Mouse (Mus musculus): ENCODE results near the gene Ghdc.

DNA sequence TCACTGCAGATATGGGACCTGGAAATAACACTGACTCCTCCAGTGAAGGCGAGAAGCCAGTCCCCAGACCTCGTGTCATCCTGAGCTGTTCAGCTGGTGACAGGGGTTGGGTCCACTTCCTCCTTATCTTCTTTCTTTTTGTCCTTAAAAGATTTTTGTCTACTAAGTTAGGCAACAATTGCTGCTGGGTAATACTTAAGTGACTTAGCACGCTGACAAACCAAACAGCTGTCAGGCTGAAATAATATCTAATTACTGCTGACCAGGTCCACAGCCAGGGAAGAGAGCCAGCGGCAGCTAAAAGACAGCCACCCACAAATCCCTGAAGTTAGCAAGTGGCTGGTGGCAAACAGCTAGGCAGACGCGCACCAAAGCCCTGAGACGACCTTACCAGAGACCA, 34.8 kb upstream of the Ghdc start:
- TF ChIP-seq CTCF (IDR thresholded peaks at IDR 0.05) (no peak), EP300 (IDR thresholded peaks at IDR 0.05) (no peak)

Measured in lung, postnatal 0 days (tissue).